ENCODE assay signal across 9 mouse cellular contexts in the genomic region with DNA sequence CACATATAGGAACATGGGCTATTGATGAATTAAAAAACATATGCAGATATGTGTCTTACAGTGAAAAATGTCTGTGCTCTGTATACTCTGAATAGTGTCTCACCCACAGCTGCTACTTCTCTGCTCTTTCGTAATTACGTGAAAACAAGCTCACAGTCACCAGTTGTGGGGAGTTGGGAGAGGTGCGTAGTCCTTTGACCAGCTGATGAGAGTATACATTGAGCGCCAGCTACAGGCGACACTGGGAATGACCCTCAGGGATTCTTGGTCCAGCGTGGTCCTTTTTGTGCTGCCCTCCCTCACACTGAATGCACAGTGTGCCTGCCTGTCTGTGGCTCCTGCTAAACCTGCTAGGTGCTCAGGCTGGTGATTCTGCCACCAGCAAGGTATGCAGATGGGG.
DNase-seq lines count a peak whose midpoint lies in the region; ATAC-seq and TF ChIP-seq lines count a peak whose summit lies in the region.
"Had no signal": no experiment of that assay in that cellular context is flagged by ENCODE, and none has a peak within 500 bp of the region (broad histone marks: within the 10 kb centered on the region; RNA-seq: fewer than 3 reads in every experiment).

No protein-coding gene starts in this region.

- no peak overlapping the region for H3K9ac ChIP-seq in forebrain, embryonic 11.5 days (ENCODE audit: low read length)
- H3K9ac ChIP-seq in forebrain, embryonic 13.5 days: no peak overlapping the region
- no peak overlapping the region for H3K9ac ChIP-seq in liver, embryonic 14.5 days (replicated peaks)
- no peak overlapping the region for H3K9ac ChIP-seq in stomach, postnatal 0 days (ENCODE audit: low read length)

- H3K4me1 ChIP-seq in forebrain, embryonic 11.5 days (replicated peaks; ENCODE audit: control insufficient read depth, insufficient read depth, low read length): no peaks in the 10 kb centered on the region
- H3K4me1 ChIP-seq in forebrain, embryonic 13.5 days: peaks cover 4% of the 10 kb centered on the region
- H3K4me1 ChIP-seq in liver, embryonic 14.5 days (replicated peaks; ENCODE audit: control insufficient read depth in 2 of 2, insufficient read depth in 2 of 2, low read length in 1 of 2): peaks cover 0 to 11% of the 10 kb centered on the region in 2 experiments; a peak in 2 of 4 replicates
- no peaks in the 10 kb centered on the region for H3K4me1 ChIP-seq in stomach, postnatal 0 days (replicated peaks; ENCODE audit: control insufficient read depth, insufficient read depth)
- H3K4me1 ChIP-seq: megakaryocyte, embryonic 14.5 days had no signal

- H3K9me3 ChIP-seq in forebrain, embryonic 11.5 days (ENCODE audit: control insufficient read depth, low read length): no peaks in the 10 kb centered on the region
- no peaks in the 10 kb centered on the region for H3K9me3 ChIP-seq in forebrain, embryonic 13.5 days (replicated peaks)
- H3K9me3 ChIP-seq in liver, embryonic 14.5 days (ENCODE audit: control insufficient read depth, low read length): no peaks in the 10 kb centered on the region
- H3K9me3 ChIP-seq in stomach, postnatal 0 days (ENCODE audit: control insufficient read depth, low read length): no peaks in the 10 kb centered on the region
- H3K9me3 ChIP-seq: megakaryocyte, embryonic 14.5 days had no signal

- no peak overlapping the region for H3K27ac ChIP-seq in forebrain, embryonic 11.5 days (ENCODE audit: low read depth, low read length)
- no peak overlapping the region for H3K27ac ChIP-seq in forebrain, embryonic 13.5 days
- no peak overlapping the region for H3K27ac ChIP-seq in liver, embryonic 14.5 days
- no peak overlapping the region for H3K27ac ChIP-seq in stomach, postnatal 0 days (replicated peaks)

- 21% methylated on average over 6 of the region's 6 CpGs for WGBS in forebrain, embryonic 11.5 days
- 10% methylated on average over 6 of the region's 6 CpGs for WGBS in forebrain, embryonic 13.5 days
- 15% methylated on average over 6 of the region's 6 CpGs for WGBS in liver, embryonic 14.5 days (ENCODE audit: insufficient replicate concordance)
- 20% methylated on average over 6 of the region's 6 CpGs for WGBS in stomach, postnatal 0 days

- no peak for TF ChIP-seq EP300 in liver, embryonic 14.5 days (IDR thresholded peaks at IDR 0.05; ENCODE audit: low read depth)
- TF ChIP-seq EP300 in stomach, postnatal 0 days (optimal IDR thresholded peaks at IDR 0.05): no peak

- no peak overlapping the region for H3K4me3 ChIP-seq in forebrain, embryonic 11.5 days (ENCODE audit: low read depth, low read length)
- H3K4me3 ChIP-seq in forebrain, embryonic 13.5 days: no peak overlapping the region
- H3K4me3 ChIP-seq in liver, embryonic 14.5 days (ENCODE audit: insufficient read depth in 1 of 2, low read depth in 2 of 2, low read length in 2 of 2): no peak overlapping the region
- no peak overlapping the region for H3K4me3 ChIP-seq in stomach, postnatal 0 days (ENCODE audit: low read depth, low read length)
- H3K4me3 ChIP-seq: megakaryocyte, embryonic 14.5 days had no signal

- peak; percentile 83 for TF ChIP-seq CTCF in liver, embryonic 14.5 days (IDR thresholded peaks at IDR 0.05; ENCODE audit: low read depth)
- peak; percentile 87 for TF ChIP-seq CTCF in stomach, postnatal 0 days (IDR thresholded peaks at IDR 0.05; ENCODE audit: low read depth)

- no peak overlapping the region for H3K4me2 ChIP-seq in forebrain, embryonic 11.5 days (ENCODE audit: low read depth, low read length, severe bottlenecking)
- no peak overlapping the region for H3K4me2 ChIP-seq in forebrain, embryonic 13.5 days
- no peak overlapping the region for H3K4me2 ChIP-seq in liver, embryonic 14.5 days (ENCODE audit: low read depth)
- no peak overlapping the region for H3K4me2 ChIP-seq in stomach, postnatal 0 days (replicated peaks; ENCODE audit: low read depth)

- ATAC-seq in forebrain, embryonic 11.5 days (replicated peaks; ENCODE audit: low FRiP score): no peak; the same call in 1 of the 2 replicates
- ATAC-seq in forebrain, embryonic 13.5 days: no peak
- no peak for ATAC-seq in liver, embryonic 14.5 days (ENCODE audit: insufficient read depth)
- no peak for ATAC-seq in stomach, postnatal 0 days (ENCODE audit: low FRiP score, low TSS enrichment)

- no peaks in the 10 kb centered on the region for H3K27me3 ChIP-seq in forebrain, embryonic 11.5 days (ENCODE audit: control insufficient read depth, insufficient read depth, low read length)
- no peaks in the 10 kb centered on the region for H3K27me3 ChIP-seq in forebrain, embryonic 13.5 days
- no peaks in the 10 kb centered on the region for H3K27me3 ChIP-seq in liver, embryonic 14.5 days (ENCODE audit: control insufficient read depth, insufficient read depth, low read length)
- H3K27me3 ChIP-seq in stomach, postnatal 0 days (ENCODE audit: control insufficient read depth, insufficient read depth, low read length): no peaks in the 10 kb centered on the region

- DNase-seq in forebrain, embryonic 11.5 days (ENCODE audit: low spot score): peak; percentile 71
- DNase-seq in ovary, postnatal 36 days (ENCODE audit: low spot score): peak; percentile 38
- DNase-seq in ovary, postnatal 10 days (ENCODE audit: low spot score): no peak
- DNase-seq in cerebellum, adult 18-20 months: peak; percentile 58 to 65
- DNase-seq in gastrocnemius, adult 8-10 months (ENCODE audit: low spot score in 2 of 2): peak; percentile 21 to 26
- no peak for DNase-seq in liver, embryonic 14.5 days (ENCODE audit: low read depth in 3 of 3, low spot score in 3 of 3)
- DNase-seq in stomach, postnatal 0 days (ENCODE audit: low spot score): peak; percentile 67

- no peaks in the 10 kb centered on the region for H3K36me3 ChIP-seq in forebrain, embryonic 11.5 days (ENCODE audit: control insufficient read depth, insufficient read depth, low read length)
- no peaks in the 10 kb centered on the region for H3K36me3 ChIP-seq in forebrain, embryonic 13.5 days (ENCODE audit: poor library complexity, severe bottlenecking)
- no peaks in the 10 kb centered on the region for H3K36me3 ChIP-seq in liver, embryonic 14.5 days (replicated peaks; ENCODE audit: control insufficient read depth, insufficient read depth, low read depth)
- H3K36me3 ChIP-seq in stomach, postnatal 0 days (ENCODE audit: control insufficient read depth, insufficient read depth, low read length): peaks cover 3% of the 10 kb centered on the region

Comparison
In these comparisons a context has a peak if more than half of its experiments do, and no peak if none do; other contexts are left out.
1. DNase-seq: peak in forebrain, embryonic 11.5 days (single experiment), ovary, postnatal 36 days (single experiment), cerebellum, adult 18-20 months (2 of 2), gastrocnemius, adult 8-10 months (2 of 2) and stomach, postnatal 0 days (single experiment); none in ovary, postnatal 10 days (single experiment) and liver, embryonic 14.5 days (0 of 3).